Mouse (Mus musculus) WW6 (cell line): Measurements from ENCODE around the gene Stim2.

Experiments used
- DNase-seq: peaks from one replicate; pipeline ENCODE4 v3.0.0-alpha.2; 2013; ENCODE audit warnings: low read depth, low spot score

The Stim2 gene

DNA sequence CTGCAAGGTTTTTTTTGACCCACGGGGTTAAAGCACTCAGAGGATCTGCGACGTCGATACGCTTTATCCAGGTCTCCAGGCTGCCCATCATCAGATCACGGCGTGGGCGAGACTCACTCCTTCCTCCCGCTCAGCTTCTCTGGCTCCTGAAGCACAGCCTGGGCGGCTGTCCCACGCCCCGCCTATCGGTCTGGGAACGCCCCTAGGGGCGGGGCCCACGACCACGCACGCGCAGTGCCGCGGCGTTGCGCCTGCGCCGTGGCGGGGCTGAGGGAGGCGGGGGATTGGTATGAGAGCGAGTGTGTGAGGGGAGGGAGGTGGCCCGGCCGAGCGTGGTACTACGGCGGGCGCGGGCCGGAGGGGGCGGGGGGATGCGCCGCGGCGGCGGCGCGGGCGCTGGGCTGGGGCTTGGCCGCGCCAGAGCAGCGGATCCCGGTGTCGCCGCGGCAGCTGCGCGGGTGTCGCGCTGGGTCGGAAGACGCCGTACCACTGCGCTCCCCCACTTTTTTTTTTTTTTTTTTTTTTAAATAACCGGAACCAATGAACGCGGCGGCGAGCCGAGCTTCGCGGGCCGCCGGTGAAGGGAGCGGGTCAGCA is at the start of gene Stim2:
Gene Stim2 (plus strand): TSS at position 354 of the 597 bp plus-strand sequence.
- DNase-seq = peak; percentile 84

DNA sequence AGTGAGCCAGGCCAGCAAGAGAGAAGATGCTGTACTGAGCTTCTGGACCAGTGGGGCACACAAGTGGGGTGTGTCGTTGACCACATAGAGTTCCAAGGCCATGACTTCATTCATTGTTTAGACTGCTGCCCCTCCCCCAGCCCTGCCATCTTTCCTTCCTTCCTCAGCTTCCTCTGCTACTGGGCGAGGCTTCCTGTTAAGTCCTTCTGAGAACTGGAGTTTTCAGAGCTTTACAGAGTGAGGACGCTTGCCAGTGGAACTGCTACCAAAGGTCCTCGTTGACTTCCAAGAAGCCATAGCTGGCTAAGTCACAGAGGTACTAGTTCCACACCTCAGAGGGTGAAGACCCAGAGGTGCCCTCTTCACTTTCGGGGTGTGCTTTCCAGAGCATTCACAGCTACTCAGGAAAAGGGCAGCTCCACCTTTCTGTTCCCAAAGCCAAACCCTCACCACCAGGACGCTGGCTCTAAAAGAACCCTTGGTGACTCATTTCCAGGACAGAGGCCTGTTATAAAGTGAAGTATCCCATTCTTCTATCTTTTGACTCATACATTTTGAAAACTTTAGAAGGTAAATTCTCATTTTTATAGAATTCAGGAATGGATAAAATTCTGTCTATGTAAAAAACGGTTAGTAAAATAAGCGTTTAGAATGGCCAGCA is 49.6 kb upstream of the Stim2 start:
- DNase-seq = no peak

DNA sequence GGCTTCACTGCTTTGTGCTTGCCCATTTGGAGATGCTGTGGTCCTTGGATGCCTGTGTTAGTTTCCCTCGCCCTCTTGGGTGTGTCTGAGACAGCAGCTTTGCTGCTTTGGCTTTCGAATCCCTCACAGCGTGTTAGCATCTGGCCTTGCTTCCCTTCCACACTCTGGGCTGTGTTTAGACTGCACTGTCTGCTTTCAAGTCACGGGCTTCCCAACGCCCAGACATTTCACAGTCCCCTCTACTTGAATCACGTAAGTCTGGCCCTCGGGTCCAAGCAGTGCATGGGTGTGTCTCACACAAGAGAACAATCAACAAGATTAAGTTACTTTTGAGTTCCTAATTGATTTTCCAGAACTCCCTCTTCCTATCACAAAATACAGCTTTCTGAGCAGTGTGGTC is 48.1 kb upstream of the Stim2 start:
- DNase-seq = no peak

DNA sequence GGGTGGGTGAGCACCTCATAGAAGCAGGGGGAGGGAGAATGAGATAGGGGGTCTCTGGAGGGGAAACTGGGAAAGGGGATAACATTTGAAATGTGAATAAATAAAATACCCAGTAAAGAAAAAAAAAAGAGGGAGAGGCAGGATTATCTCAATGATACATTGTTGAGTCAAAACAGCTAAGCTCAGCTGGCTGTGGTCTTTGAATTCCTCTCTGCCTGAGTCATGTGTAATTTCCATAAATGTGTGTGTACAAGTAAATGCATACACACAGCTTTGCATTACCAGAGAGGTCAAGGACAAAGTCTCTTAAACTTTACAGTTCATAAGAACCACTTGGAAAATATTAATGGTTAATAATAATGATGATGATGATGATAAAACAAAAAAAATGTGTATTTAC is 45.1 kb upstream of the Stim2 start:
- DNase-seq = no peak

DNA sequence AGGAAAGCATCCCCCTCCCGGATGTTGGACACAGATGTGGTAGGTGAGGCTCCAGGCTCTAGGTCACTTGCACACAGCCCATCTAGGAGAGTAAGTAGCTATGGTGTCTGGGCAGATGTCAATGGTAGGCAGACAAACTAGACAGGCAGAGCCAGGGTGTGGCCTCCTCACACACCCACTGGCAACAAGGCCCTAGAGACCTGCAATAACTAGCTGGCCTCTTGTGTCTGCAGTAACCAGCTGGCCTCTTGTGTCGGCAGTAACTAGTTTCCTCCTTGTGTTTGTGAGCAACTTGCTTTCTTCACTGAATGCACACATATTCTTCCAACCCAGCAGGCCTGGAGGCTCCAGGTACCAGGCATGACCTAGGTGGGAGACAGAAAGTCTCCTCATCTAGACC is 44.5 kb upstream of the Stim2 start:
- DNase-seq = no peak

DNA sequence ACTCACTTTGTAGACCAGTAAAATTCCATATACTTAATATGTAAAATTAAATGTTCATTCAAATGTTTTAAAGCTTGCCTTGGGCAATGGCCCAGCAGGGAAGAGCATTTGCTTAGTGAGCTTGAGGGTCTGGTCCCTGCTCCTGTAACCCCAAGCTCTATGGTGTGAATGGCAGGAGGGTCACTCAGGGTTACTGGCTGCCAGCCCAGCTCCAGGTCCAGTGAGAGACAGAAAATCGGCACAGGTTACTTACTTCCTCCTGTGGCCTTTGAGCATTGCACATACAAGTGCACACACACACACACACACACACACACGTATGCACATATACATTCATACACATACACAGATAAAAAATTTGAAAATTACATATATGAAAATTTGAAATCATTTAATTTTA is 42.3 kb upstream of the Stim2 start:
- no peak for DNase-seq

DNA sequence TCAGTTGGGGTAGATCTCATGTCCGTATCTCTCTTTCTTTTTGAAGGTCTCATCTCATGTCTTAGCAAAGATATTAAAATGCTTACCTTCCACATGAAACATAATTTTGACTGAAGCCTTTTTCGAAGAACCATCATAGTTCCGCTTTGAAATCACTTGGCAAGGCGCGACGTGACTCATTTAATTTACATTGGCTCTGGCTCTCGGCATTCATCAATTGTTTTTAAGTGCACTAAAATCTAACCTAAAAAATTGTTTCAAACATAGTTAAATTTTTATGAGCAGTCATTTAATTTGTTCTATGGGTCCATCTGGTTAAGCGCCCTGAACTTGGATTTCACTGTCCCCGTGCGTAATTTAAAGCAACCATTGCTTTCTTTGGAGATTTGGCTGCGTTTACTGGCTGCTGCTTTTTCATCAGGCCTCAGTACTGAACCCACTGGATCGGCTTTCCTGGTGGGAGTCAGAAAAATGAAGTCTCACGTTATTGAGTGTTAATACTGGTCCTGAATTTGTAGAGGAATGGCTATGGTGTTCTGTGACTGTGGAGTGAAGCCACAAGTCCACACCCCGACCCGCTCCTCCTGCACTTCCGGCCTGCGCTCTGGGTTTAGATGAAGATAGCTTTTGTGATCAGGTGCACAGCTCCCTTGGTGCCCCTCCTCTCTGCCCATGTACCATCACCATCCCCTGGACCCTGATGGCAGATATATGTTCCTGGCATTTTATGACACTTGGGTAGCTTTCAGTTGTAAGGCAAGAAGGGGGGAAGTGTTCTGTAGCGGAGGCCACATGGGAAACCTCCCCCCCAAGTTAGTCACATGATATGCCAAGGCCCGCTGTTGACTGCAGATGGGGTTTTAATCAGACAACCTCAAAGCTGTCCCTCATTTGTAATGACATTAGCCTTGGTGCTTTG is 41.6 kb upstream of the Stim2 start:
- DNase-seq = no peak

DNA sequence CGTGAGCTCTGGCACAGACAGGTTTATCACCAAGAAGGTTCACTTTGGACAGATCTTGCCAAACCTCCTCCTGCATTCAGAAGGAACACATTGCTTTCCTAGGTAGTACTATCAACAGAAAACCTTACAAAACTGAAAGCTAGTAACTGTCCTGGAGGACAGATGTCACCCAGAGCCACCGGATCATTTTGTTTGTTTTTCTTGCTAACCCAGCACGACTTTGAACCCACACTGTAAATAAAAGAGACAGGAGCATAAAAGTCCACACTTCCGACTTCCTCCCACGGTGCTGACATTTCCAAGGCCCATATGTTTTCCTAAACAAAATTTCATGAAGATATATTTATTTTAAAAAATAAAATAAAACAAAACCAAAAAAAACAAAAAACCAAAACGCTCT is 41.0 kb upstream of the Stim2 start:
- DNase-seq = no peak

DNA sequence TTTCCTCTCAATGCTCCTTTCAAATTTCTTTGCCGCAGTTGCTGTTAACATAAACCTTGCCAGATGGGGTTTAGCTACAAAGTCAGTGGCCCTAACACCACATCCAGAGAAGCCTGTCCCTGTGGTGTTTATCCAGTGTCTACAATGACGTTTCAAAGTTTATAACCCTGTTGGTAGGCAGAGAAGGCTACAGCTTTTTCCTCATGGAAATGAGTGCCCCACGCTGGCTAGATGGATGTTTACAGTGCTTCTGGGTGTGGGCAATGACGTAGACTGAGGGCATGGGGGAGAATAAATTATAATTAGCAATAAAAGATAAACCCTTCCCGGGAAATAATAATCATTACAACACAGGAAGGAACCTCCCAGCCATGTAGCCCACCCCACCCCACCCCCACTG is 37.1 kb upstream of the Stim2 start:
- no peak for DNase-seq

DNA sequence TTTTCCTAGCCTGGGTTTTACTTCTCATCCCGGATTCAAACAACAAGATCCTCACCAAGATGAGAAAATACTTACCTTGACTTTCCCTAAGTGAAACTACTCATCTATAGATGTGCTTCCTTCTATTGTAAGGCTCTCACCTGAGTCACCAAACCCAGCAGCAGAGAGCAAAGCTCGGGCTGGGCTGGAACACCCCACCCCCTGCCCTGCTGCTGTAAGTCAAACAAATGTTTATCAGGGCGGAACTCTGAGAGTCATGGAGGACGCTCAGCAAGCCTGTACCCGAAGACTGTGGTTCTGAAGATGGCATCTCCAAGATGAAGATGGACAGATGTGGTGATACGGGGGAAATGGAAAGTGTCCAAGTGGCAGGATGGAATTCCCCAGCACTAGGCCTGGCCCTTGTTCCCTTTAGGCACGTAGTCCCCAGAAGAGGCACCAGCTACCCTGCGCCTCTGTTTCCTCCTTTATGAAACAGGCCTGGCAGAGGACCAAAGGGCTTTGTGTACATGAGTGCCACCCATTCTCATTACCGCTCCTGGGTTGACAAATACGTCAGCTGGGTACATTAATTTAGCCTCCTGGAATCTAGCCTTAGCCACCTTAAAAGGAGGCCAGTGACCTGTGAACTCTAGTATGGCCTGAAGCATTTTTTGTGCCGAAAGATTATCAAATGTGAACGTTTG is 36.3 kb upstream of the Stim2 start:
- DNase-seq = no peak

DNA sequence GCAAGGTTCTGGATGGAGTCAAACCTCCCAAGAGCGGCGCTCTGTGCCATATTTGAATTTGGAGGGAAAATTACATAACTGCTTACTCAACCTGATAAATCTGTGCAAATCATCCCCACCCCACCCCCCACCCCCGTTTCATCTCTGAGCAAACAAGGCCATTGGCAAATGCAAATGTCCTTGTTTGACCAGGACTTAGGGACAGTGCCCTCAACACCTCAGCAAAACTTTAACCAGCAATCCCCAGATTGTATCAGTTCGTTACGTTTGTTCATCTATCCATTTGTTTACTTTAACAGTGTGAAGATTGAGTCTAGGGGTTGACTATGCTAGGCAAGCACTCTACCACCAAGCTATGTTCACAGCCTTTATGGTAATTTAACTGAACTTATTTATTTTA is 32.6 kb upstream of the Stim2 start:
- DNase-seq = no peak

DNA sequence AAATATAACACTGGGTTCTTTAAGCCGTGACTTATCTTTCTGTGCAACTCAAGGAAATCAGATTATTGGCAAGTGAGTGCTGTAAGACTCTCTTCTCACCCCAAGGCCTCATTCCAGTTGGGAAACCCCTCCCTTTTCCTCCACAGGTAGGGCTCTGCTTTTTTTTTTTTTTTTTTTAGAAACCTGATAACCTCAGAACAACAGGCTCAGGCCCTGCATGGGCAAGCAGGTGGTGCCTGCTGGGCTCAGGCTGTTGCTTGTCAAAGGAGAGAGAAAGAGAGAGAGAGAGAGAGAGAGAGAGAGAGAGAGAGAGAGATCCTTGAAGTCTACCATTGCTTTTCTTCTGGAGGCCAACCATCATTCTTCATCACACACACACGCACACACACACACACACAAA is 30.7 kb upstream of the Stim2 start:
- DNase-seq = no peak

DNA sequence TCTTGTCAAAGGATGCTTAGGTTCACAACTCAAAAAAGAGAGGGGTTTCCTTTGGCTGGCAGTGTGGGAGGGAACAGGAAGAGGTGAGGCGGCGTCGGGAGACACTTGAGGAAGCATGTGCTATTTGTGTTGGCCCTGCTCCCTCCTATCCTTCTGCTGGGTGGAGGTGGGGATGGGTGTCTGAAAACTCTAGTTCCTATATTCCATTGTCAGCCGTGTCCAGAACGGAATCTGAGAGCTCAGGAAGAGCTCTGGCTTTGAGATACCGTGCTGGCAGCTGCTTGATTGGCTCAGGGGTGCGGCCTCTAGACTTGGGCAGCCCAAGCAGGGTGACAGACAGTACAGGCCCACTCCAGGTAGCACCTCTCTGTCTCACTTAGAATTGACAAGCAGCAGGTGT is 28.1 kb upstream of the Stim2 start:
- no peak for DNase-seq

DNA sequence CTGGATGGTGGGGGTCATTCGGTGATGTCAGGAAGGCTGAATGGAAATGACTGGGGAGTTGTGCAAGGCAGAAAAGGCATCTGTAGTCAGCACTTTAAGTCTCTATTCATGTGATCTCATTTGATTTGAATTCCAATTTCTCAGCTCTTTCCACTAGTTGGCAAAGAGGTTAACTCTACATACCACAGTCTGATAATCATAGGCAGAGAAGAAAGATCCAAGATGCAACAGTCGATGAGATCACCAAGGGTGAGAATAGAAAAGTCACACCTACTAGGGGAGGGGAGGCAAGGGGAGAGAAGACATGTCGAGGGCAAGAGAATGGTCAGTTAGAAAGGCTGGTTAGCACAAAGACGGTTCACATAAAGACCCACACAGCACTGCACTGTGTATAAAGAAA is 27.1 kb upstream of the Stim2 start:
- DNase-seq = no peak

DNA sequence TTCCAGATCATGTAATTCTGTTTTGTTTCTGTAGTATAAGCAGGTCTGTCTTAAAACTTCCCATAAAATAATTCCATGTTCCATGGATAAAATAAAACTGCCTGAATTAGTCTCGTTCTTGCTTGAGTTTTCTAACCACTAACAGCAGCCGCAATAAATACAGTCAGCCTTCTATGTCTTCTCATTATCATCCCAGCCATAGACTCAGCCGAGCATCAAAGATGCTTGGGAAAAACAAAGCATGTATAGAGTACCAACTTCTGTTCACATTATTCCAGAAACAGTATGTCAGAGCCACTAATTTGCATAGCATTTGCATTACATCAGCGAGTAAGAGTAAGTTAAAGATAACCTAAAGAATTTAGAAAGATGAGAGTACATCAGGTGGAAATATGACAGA is 25.4 kb upstream of the Stim2 start:
- DNase-seq = no peak

DNA sequence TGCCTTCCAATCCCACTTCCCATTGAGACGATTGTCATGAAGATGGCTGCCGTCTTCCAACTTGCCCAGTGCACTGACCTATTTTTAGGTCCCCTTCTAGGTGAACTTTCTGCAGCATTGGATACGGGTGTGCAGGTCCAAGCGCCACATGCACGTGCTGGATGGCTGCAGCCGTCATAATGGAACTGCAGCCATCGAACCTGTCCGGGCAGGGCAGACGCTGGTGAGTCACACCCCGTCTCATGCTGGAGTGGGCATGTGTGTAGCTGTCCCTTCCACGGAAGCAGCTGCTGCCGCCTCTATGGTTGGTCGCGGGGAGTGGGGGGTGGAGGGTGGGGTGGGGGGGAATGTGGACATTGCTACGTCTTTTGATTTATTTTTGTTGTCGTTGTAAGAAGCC is 21.8 kb upstream of the Stim2 start:
- no peak for DNase-seq

DNA sequence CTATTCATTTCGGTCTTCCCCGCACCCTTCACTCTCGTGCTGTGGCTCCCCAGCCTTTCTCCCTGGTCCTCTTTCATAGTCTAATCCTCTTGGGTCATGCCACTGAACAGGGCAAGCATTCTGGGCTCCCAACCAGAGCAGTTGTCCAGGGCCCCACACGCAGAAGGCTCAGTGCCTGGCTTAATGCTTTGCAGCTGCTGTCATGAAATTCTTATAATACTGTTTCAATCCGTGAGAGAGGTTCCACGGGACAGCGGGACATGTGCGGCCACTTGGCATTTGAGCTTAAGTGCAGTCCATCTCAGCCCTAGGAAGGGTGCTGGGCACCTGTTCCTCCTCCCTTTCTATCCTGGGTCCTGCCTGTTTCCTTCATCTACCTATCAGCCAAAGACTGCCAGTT is 21.2 kb upstream of the Stim2 start:
- no peak for DNase-seq

DNA sequence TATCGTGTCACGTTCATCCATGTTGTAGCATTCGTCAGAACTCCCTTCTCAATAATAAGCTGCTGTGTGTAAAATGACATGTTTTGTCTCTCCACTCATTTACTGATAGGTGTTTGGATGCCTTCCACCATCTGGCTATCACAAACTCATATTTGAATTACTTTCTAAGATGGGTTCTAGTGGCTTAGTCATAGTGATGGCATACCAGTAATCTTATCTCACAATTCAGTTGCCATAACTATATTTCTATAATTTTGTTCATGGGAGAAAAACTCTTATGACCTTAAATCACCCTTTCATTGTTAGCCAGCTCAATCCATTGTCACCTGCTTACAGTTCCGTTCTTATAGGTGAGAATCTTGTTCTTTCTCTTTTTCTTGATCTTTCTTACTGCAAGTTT is 14.9 kb upstream of the Stim2 start:
- no peak for DNase-seq

DNA sequence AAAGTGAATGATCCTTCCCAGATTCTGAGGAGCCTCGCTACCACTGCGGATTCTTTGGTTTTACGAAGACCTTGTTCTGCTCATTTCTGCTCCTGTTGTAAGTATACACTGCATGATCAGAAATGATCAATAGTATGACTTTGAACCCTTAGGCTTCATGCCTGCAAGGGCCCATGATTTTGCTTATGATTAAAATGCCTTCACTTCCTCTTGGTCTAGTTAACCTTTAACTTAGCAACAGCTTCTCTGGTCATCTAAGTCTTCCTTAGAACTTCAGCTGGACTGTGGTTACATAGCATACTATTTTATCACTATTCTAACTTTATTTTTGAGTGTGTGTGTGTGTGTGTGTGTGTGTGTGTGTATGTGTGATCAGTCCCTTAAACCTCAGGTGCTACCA is 12.7 kb upstream of the Stim2 start:
- no peak for DNase-seq

DNA sequence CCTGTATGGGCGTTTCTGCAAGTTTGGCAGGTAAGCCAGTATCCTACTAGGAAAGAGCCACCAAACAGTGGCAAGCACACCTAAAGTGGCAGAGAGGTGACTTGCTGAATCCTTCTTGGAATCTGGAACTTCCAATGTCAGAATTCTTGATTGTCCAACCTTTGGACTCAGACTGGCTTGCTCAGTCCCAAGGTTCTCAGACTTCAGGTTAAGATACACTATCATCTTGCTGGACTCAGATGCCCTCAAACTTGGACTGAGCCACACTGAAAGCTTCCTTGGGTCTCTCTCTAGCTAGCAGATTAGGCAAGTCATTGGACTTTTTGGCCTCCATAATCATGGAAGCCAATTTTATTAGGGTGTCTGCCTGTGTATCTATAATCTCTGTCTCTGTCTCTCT is 10.8 kb upstream of the Stim2 start:
- no peak for DNase-seq

DNA sequence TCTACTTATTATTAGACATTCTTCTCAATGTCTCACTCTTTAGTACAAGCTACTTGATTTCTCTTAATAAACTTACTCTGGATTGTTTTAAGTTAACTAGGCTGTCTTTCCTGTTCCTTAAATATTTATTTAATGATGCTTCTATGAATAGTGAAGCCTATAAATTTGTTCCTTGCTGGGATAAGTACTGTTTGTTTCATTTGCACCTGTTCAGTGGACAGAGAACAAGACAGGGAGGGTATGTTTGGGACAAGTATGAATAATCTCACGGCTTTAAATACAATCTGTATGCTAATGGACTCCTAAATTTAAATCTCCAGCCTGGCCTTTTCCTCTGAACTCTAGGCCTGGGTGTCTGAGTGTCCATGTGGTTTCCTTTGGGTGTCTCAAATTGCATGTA is 10.2 kb upstream of the Stim2 start:
- no peak for DNase-seq

DNA sequence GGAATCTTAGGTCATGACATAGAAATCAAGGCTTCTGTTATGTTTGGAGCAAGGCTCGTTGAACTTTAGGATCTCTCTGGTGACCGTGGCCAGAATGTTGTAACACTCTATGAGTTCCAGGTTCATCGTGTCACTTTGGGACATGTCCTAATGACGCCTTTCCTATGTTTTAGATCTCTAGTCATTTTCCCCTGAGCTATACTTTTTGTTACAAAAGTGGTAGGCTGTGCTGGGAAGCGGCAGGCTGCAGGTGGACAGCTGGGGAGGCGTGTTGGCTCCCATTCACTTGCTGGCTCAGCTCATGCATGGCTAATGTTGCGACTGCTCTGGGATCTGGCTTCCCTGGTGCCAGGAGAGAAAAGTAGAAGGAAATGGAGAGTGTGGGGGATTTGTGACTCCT is 5.7 kb upstream of the Stim2 start:
- DNase-seq = no peak
